Mouse (Mus musculus) CD8-positive naive resting alpha-beta T cell, adult 2 months (primary cell): Measurements from ENCODE around the gene Pcyox1.
A peak's percentile ranks its signal among the peaks of the same experiment; 100 is the strongest.

ENCODE experiments used
- DNase-seq, 2 experiments: peaks; one replicate each; pipeline ENCODE4 v3.0.0; 2022; ENCODE audit warnings: low read depth in 2 of 2, low spot score in 2 of 2

The Pcyox1 gene

DNA sequence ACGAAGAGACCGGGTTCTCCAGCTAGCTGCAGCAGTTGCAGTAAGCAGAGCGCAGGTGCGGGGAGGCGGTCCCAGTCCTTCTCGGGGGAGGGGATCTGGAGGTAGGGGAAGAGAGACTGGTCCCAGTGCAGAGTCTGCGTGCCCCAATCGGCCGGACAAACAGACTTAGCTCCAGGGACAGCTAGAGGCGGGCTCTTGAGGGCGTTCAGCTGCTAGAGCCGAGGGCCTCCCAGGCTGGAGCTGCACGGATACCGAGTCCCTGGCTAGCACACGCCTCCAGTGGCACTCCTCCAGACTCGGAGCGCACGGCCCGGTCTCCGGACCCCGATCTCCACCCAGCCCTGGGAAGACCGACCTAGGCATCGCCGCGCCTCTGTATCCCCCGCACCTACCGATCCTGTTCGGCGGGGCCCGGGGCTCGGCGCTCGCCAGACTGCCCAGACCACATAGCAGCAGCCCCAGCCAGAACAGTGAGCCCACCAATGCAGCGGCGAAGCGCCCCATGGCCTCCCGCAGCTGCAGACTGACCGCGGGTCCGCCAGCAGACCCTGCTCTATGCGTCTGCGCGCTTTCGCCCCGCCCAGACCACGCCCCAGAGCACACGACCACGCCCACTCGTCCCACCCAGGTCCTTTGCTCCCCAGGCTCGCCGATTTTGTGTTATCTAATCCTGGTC is at the start of gene Pcyox1:
Gene Pcyox1, minus strand, starts transcription at position 574 of the 676 bp plus-strand sequence.
- DNase-seq, result peak; percentile 50 to 75

DNA sequence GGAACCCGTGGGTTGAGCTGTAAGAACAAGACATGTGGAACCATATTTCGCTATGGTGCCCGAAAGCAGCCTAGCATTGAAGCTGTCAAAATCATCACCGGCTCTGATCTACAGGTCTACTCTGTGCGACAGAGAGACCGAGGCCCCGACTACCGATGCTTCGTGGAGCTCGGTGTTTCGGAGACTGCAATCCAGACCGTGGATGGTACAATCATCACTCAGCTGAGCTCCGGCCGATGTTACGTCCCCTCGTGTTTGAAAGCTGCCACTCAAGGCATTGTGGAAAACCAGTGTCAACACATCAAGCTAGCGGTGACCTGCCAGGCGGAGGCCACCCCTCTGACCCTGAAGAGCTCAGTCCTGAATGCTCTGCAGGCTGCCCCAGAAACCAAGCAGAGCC is 48.6 kb upstream of the Pcyox1 start:
- no peak for DNase-seq

DNA sequence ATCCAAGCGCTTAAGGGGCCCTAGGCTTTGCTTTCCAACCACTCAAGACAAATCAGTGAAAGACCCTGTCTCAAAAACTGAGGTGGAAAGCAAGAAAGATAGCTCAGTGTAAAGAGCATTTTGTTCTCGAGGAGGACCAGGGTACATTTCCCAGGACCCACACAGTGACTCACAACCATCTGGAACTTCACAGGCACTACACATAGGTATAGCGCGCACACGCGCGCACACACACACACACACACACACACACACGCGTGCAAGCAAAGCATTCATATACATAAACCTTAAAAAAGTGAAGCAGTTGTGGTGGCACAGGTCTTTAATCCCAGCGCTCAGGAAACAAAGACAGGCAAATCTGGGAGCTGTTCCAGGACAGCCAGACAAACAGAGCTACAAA is 44.6 kb upstream of the Pcyox1 start:
- no peak for DNase-seq

- no peak for DNase-seq
These were observed 42.6 kb upstream of the Pcyox1 start for GRCm38 (mm10) chr6:86439531-86439930.

- DNase-seq, result no peak
These were observed 42.2 kb upstream of the Pcyox1 start for GRCm38 (mm10) chr6:86439119-86439496.

GRCm38 (mm10) chr6:86438272-86439118 is 41.5 kb upstream of the Pcyox1 start, which contains the start of gene C87436:
Gene C87436, plus strand, starts transcription at chr6:86438374.
- DNase-seq, result peak; percentile 87 to 92

DNA sequence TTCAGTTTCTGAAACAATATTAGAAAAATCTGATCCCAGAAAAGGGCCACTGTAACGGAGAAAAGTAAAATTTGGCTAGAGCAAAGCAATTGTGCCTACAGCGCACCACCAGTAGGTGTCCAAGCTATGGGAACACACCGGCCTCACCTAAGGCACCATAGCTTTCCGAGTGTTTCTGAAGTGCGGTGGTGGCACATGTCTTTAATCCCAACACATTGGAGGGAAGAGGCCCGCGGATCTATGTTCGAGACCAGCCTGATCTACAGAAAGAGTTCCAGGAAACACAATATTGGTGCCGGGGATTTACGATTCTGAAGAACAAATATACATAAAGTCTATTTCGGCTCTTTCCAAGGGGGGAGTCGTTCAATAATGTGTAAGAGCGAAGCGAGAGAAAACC is 40.8 kb upstream of the Pcyox1 start:
- DNase-seq, result peak; percentile 47 to 58

- DNase-seq, result no peak
These were observed 36.7 kb upstream of the Pcyox1 start for GRCm38 (mm10) chr6:86433696-86434095.

DNA sequence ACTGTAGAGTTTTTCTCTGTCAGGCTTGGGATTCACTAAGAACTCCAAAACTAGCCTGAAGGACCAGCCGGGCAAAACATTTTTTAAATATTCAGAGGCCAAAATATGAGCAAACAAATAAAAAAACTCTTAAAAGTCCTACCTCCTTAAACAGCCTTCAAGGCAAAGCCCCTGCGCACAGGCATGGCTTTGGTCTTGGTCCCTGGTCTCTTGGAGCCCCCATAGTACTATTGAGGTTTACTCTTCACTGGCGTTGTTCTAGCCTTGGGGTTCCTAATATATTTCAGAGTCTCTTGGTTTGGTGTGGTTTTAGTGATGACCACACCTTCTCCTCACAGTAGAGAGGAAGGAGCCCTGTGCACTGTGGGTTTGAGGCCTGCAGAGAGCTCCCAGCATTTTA is 34.6 kb upstream of the Pcyox1 start:
- no peak for DNase-seq

GRCm38 (mm10) chr6:86426358-86426757 is 29.4 kb upstream of the Pcyox1 start, which contains the start of gene Gm44790:
Gene Gm44790, plus strand, starts transcription at chr6:86426658.
- DNase-seq, result no peak

- DNase-seq, result no peak
These were observed 23.5 kb upstream of the Pcyox1 start for GRCm38 (mm10) chr6:86420491-86420890.

GRCm38 (mm10) chr6:86419239-86419638 is 22.3 kb upstream of the Pcyox1 start:
- no peak for DNase-seq

DNA sequence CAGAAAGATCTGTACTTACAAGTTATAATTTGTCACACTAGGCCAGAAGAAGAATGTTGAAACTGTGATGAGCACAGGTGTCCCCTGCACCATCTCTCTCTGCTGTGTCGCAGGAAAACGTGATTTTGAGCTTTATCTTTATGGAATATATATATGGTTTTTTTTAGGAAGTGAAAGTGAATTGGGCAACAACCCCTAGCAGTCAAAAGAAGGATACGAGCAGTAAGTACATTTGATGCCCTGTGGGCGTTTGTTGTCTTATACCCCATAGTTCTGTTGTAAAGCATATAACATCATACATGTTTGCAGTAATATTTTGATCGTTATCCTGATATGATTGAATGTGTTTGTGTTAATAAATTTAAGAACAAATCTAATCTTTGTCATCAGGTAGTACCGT is 21.8 kb upstream of the Pcyox1 start:
- no peak for DNase-seq

- no peak for DNase-seq
These were observed 9.4 kb upstream of the Pcyox1 start for GRCm38 (mm10) chr6:86406306-86406705.

DNA sequence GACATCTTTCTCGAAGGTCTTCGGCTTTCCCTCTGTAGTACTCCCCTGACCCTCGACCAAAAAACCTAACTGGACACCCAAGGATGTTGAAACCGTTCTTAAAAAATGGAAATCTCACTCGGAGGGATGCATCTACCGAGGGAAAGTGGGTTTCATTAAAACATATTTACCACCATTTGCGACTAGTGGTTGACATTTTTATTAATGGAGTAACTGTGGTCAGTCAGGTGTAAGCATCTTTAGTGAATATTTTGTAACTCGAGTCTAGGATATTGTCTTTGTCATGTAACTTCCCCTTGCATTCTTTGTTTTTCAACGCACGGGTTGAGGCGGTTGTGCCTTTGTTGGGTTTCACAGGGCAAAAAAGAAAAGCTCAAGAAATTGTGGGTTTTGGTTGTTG is 8.0 kb upstream of the Pcyox1 start:
- peak in 1 of 2 experiments; percentile 4 for DNase-seq

- DNase-seq, result peak; percentile 92 to 96
These were observed 7.3 kb upstream of the Pcyox1 start, which contains the start of gene Tia1 for GRCm38 (mm10) chr6:86404100-86404861. Gene Tia1, plus strand, starts transcription at chr6:86404219.

DNA sequence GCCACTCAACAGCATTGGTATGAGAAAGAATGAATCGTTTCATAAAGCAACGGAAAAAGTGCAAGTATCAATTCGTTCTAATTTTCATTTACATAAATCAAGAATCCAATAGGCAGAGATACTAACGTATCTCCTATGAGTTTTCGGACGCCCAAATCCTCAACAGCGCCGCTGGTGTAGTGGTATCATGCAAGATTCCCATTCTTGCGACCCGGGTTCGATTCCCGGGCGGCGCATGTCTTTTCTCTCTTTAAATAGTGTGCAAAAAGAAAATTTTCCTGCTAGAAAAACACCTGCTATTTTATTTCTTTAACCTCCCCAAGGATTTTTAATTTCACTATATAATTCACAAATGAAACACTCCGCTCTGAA is 6.8 kb upstream of the Pcyox1 start:
- peak; percentile 81 to 82 for DNase-seq

DNA sequence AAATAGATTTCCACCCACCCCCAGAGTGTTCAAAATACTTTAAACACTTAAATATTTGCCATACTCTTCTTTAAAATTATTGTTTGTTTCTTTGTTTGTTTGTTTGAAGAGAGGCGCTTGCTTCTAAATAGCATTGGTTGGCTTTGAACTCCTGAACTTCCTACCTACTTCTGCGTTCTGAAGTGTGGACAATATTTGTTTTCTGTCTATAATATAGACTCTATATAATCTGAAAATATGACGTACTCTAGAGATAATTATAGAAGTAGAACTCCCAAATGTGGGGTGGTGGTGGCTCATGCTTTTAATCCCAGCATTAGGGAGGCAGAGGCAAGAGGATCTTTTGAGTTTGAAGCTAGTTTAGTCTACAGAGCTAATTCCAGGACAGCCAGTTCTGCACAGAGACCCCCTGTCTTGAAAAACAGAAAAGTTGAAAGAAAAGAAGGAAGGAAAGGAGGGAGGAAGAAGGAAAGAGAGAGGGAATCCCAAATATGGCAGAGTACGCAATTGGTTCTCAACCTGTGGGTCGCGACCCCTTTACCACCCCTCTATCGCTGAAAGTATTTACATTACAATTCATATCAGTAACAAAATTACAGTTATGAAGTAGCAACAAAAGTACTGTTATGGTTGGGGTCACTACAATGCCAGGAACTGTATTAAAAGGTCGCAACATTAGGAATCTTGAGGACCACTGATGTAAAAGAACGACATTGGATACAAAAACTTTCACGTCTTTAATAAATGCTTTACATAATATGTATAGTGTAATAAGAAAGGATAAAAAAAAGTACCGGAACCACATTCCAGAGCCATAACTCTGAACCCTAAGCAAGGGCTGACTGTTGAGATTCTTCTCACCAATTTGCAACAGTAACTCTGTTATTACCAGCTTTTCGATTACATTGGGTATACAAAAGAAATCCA is 6.0 kb upstream of the Pcyox1 start:
- no peak for DNase-seq

- DNase-seq, result peak; percentile 79 to 83
These were observed 4.0 kb upstream of the Pcyox1 start for GRCm38 (mm10) chr6:86400972-86401371.

- DNase-seq, result no peak
These were observed 3.0 kb upstream of the Pcyox1 start for GRCm38 (mm10) chr6:86399995-86400394.
